Comparison of ENCODE assay signal across 12 mouse cellular contexts in the genomic region with DNA sequence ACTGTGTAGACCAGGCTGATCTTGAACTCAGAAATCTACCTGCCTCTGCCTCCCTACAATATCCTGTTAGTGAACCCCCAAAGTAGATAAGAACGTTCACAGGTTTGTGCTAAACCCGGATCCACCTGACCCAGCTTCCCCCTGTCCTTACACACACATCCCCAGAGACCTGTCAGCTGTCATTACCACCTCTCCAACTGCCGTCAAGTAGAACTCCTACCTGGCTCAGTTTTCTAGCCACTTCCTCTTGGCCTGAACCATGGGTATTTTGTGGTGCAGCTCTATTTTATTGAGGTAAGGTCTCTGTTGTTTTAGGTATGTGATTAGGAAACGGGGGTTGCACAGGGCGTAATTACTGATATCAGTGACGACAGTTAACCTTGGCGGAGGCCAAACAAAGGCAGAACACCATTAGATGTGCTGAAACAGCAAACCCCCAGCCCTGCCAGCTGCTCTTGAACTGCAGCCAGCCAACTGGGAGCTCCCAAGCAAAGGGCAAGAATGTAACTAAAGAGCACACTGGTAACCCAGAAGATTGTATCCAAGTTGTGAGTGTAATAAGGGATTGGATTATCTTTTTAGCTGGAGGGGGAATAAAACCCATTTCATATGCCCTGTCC. TPM values are rescaled to one million over a fixed set of nuclear protein-coding genes. Genes with fewer than 3 reads are reported as not detected.
DNase-seq lines count a peak whose midpoint lies in the region; ATAC-seq and TF ChIP-seq lines count a peak whose summit lies in the region.
"Had no signal": no experiment of that assay in that cellular context is flagged by ENCODE, and none has a peak within 500 bp of the region (broad histone marks: within the 10 kb centered on the region; RNA-seq: fewer than 3 reads in every experiment).

No protein-coding gene starts in this region.

- WGBS in heart, embryonic 16.5 days: 19% methylated on average over 7 of the region's 7 CpGs
- 29% methylated on average over 7 of the region's 7 CpGs for WGBS in spleen, adult 2 months
- 76% methylated on average over 7 of the region's 7 CpGs for WGBS in forebrain, embryonic 11.5 days

- peak overlapping the region; percentile 51 for H3K27ac ChIP-seq in heart, embryonic 16.5 days (ENCODE audit: low read length)
- no peak overlapping the region for H3K27ac ChIP-seq in spleen, adult 2 months (ENCODE audit: insufficient read depth, low read length)
- no peak overlapping the region for H3K27ac ChIP-seq in forebrain, embryonic 11.5 days (ENCODE audit: low read depth, low read length)
- H3K27ac ChIP-seq: embryonic facial prominence, embryonic 12.5 days; hindbrain, embryonic 10.5 days; limb, embryonic 12.5 days had no signal

- peaks cover 15% of the 10 kb centered on the region for H3K4me1 ChIP-seq in heart, embryonic 16.5 days (ENCODE audit: control insufficient read depth, insufficient read depth, low read length)
- H3K4me1 ChIP-seq in spleen, adult 2 months (ENCODE audit: control insufficient read depth, insufficient read depth, insufficient read length): peaks cover 5% of the 10 kb centered on the region; the same call in 1 of the 2 replicates
- no peaks in the 10 kb centered on the region for H3K4me1 ChIP-seq in forebrain, embryonic 11.5 days (replicated peaks; ENCODE audit: control insufficient read depth, insufficient read depth, low read length)
- H3K4me1 ChIP-seq: embryonic facial prominence, embryonic 12.5 days; hindbrain, embryonic 10.5 days; limb, embryonic 12.5 days had no signal

- H3K9me3 ChIP-seq in heart, embryonic 16.5 days (replicated peaks; ENCODE audit: control insufficient read depth, low read length): no peaks in the 10 kb centered on the region; the same call in 1 of the 2 replicates
- H3K9me3 ChIP-seq in forebrain, embryonic 11.5 days (ENCODE audit: control insufficient read depth, low read length): no peaks in the 10 kb centered on the region
- H3K9me3 ChIP-seq: hindbrain, embryonic 10.5 days; limb, embryonic 12.5 days had no signal

- ATAC-seq in heart, embryonic 16.5 days (replicated peaks; ENCODE audit: extremely low read depth, insufficient read depth, low FRiP score): peak; percentile 50
- ATAC-seq in forebrain, embryonic 11.5 days (replicated peaks; ENCODE audit: low FRiP score): no peak

- H3K4me2 ChIP-seq in heart, embryonic 16.5 days (ENCODE audit: low read depth, low read length): peak overlapping the region; percentile 5; the same call in 1 of the 2 replicates
- H3K4me2 ChIP-seq in forebrain, embryonic 11.5 days (ENCODE audit: low read depth, low read length, severe bottlenecking): no peak overlapping the region
- H3K4me2 ChIP-seq: embryonic facial prominence, embryonic 12.5 days; limb, embryonic 12.5 days had no signal

- intact Hi-C loops in heart, postnatal 25 days (cut with DNase I): no loop called here

- no peak for DNase-seq in heart, postnatal 25 days (ENCODE audit: low spot score)
- DNase-seq in spleen, adult 2 months (ENCODE audit: low read depth in 1 of 2, low spot score in 2 of 2): peak; percentile 31 to 45
- no peak for DNase-seq in spleen, postnatal 14 days (ENCODE audit: low spot score in 2 of 2)
- DNase-seq in induced T-regulatory cell, adult 2 months (ENCODE audit: low read depth): peak; percentile 44
- peak; percentile 80 for DNase-seq in testis, postnatal 14 days (ENCODE audit: low spot score)
- no peak for DNase-seq in forebrain, embryonic 11.5 days (ENCODE audit: low spot score)
- no peak for DNase-seq in retina, embryonic 14.5 days (ENCODE audit: low spot score)

- no peaks in the 10 kb centered on the region for H3K36me3 ChIP-seq in heart, embryonic 16.5 days (ENCODE audit: control insufficient read depth, insufficient read depth)
- no peaks in the 10 kb centered on the region for H3K36me3 ChIP-seq in spleen, adult 2 months (ENCODE audit: control insufficient read depth, insufficient read depth, low read length)
- H3K36me3 ChIP-seq in forebrain, embryonic 11.5 days (ENCODE audit: control insufficient read depth, insufficient read depth, low read length): no peaks in the 10 kb centered on the region
- H3K36me3 ChIP-seq: embryonic facial prominence, embryonic 12.5 days; hindbrain, embryonic 10.5 days; limb, embryonic 12.5 days had no signal

- no peak overlapping the region for H3K4me3 ChIP-seq in heart, embryonic 16.5 days (ENCODE audit: low read length)
- no peak overlapping the region for H3K4me3 ChIP-seq in spleen, adult 2 months (ENCODE audit: extremely low read depth, insufficient read depth, insufficient read length)
- no peak overlapping the region for H3K4me3 ChIP-seq in forebrain, embryonic 11.5 days (ENCODE audit: low read depth, low read length)
- H3K4me3 ChIP-seq: embryonic facial prominence, embryonic 12.5 days; hindbrain, embryonic 10.5 days; limb, embryonic 12.5 days had no signal

- H3K9ac ChIP-seq in heart, embryonic 16.5 days (ENCODE audit: low read length): no peak overlapping the region
- no peak overlapping the region for H3K9ac ChIP-seq in forebrain, embryonic 11.5 days (ENCODE audit: low read length)
- H3K9ac ChIP-seq: embryonic facial prominence, embryonic 12.5 days; limb, embryonic 12.5 days had no signal

- no peaks in the 10 kb centered on the region for H3K27me3 ChIP-seq in heart, embryonic 16.5 days (ENCODE audit: control insufficient read depth, insufficient read depth, low read length)
- H3K27me3 ChIP-seq in spleen, adult 2 months (ENCODE audit: control insufficient read depth, insufficient read depth, low read length): no peaks in the 10 kb centered on the region
- no peaks in the 10 kb centered on the region for H3K27me3 ChIP-seq in forebrain, embryonic 11.5 days (ENCODE audit: control insufficient read depth, insufficient read depth, low read length)
- H3K27me3 ChIP-seq: embryonic facial prominence, embryonic 12.5 days; limb, embryonic 12.5 days had no signal

- no peak for TF ChIP-seq CTCF in spleen, adult 2 months (IDR thresholded peaks at IDR 0.05; ENCODE audit: extremely low read depth, insufficient read depth, insufficient read length, insufficient replicate concordance)

- TF ChIP-seq POLR2A in spleen, adult 2 months (IDR thresholded peaks at IDR 0.05; ENCODE audit: low read depth, low read length): no peak

RNA-seq across cellular contexts. Expression of a gene that starts 21.0 kb away (rescaled TPM):
- 0.09 and 0.18 TPM in 2 replicates for polyA plus RNA-seq in heart, embryonic 16.5 days (2015; fragmentation: Nextera tagmentation; extraction: Ambion mirVana)
- not detected for total RNA-seq in heart, postnatal 25 days (2021)
- polyA plus RNA-seq in spleen, adult 2 months (2012; rRNA removed): 1.2 and 2.1 TPM in 2 replicates
- polyA plus RNA-seq in forebrain, embryonic 11.5 days (2014; fragmentation: Nextera tagmentation; extraction: Ambion mirVana): not detected in 2 replicates
- polyA plus RNA-seq: hindbrain, embryonic 10.5 days; limb, embryonic 12.5 days had no signal

RNA-seq across cellular contexts. Expression of a gene that starts 34.8 kb away (rescaled TPM):
- polyA plus RNA-seq in heart, embryonic 16.5 days (2015; fragmentation: Nextera tagmentation; extraction: Ambion mirVana): not detected in 2 replicates
- not detected for total RNA-seq in heart, postnatal 25 days (2021)
- polyA plus RNA-seq in spleen, adult 2 months (2012; rRNA removed): not detected in 2 replicates
- polyA plus RNA-seq in forebrain, embryonic 11.5 days (2014; fragmentation: Nextera tagmentation; extraction: Ambion mirVana): not detected in 2 replicates
- total RNA-seq: ES-E14 had no signal
- polyA plus RNA-seq: embryonic facial prominence, embryonic 12.5 days; hindbrain, embryonic 10.5 days; limb, embryonic 12.5 days had no signal

RNA-seq across cellular contexts. Expression of a gene that starts 53.6 kb away (rescaled TPM):
- polyA plus RNA-seq in heart, embryonic 16.5 days (2015; fragmentation: Nextera tagmentation; extraction: Ambion mirVana): 0.09 and 0.21 TPM in 2 replicates
- not detected for total RNA-seq in heart, postnatal 25 days (2021)
- polyA plus RNA-seq in spleen, adult 2 months (2012; rRNA removed): 0.13 and 0.16 TPM in 2 replicates
- polyA plus RNA-seq in forebrain, embryonic 11.5 days (2014; fragmentation: Nextera tagmentation; extraction: Ambion mirVana): 0.60 and 1.1 TPM in 2 replicates
- polyA plus RNA-seq: limb, embryonic 12.5 days had no signal

Comparison
In these comparisons a context has a peak if more than half of its experiments do, and no peak if none do; other contexts are left out.
1. DNase-seq: peak in spleen, adult 2 months (2 of 2), induced T-regulatory cell, adult 2 months (single experiment) and testis, postnatal 14 days (single experiment); none in heart, postnatal 25 days (single experiment), spleen, postnatal 14 days (0 of 2), forebrain, embryonic 11.5 days (single experiment) and retina, embryonic 14.5 days (single experiment).